In the genomic region with DNA sequence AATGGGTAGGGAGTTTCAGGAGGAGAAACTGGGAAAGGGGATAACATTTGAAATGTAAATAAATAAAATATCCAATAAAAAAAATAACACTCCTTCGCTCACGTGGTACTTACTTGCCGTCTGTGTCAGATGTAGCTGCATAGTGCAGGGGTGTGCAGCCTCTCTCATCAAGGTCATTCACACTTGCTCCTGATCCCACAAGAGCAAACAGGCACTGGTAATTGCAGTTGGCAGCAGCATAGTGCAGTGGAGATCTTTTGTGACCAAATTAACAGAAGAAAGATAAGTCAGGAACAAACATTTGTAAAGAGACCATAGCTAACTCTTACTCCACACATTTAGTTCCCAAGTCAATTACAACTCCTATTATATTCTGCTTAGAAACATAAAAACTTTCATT, we compare ENCODE assay signal across 34 mouse cellular contexts.
"Had no signal": no experiment of that assay in that cellular context is flagged by ENCODE, and none has a peak within 500 bp of the region (broad histone marks: within the 10 kb centered on the region; RNA-seq: fewer than 3 reads in every experiment).

No protein-coding gene starts in this region.

- ATAC-seq: hindbrain, embryonic 16.5 days; hindbrain, postnatal 0 days; inflammation-experienced regulatory T-cells, adult 6 months; intestine, embryonic 15.5 days; intestine, embryonic 16.5 days; intestine, postnatal 0 days had no signal

- H3K4me2 ChIP-seq: heart, embryonic 11.5 days; heart, embryonic 12.5 days; heart, embryonic 13.5 days; hindbrain, embryonic 12.5 days; hindbrain, embryonic 13.5 days; hindbrain, embryonic 14.5 days; hindbrain, embryonic 15.5 days; intestine, embryonic 15.5 days; kidney, embryonic 15.5 days had no signal

- H3K27ac ChIP-seq: heart, adult 2 months; heart, embryonic 10.5 days; heart, embryonic 13.5 days; hindbrain, embryonic 10.5 days; hindbrain, embryonic 12.5 days; hindbrain, embryonic 13.5 days; hindbrain, embryonic 14.5 days; hindbrain, embryonic 15.5 days; hindbrain, postnatal 0 days; intestine, embryonic 15.5 days; kidney, embryonic 15.5 days; kidney, postnatal 0 days; layer of hippocampus, adult 2 months; left cerebral cortex, adult 2 months had no signal

- H3K4me3 ChIP-seq: heart, adult 2 months; heart, embryonic 10.5 days; heart, embryonic 12.5 days; heart, embryonic 13.5 days; hindbrain, embryonic 10.5 days; hindbrain, embryonic 12.5 days; hindbrain, embryonic 13.5 days; hindbrain, embryonic 15.5 days; intestine, embryonic 15.5 days; kidney, embryonic 15.5 days; layer of hippocampus, adult 2 months; left cerebral cortex, adult 2 months had no signal

- H3K9me3 ChIP-seq: heart, embryonic 10.5 days; heart, embryonic 12.5 days; heart, embryonic 13.5 days; hindbrain, embryonic 10.5 days; hindbrain, embryonic 12.5 days; hindbrain, embryonic 13.5 days; hindbrain, embryonic 15.5 days; intestine, embryonic 15.5 days; kidney, embryonic 15.5 days had no signal

- DNase-seq: heart, adult 2 months; heart, postnatal 36 days; heart, postnatal 4 days; kidney, adult 11 months; kidney, adult 18-20 months; kidney, adult 2 months; kidney, adult 8-10 months; kidney, adult 9 months; kidney, postnatal 10 days; kidney, postnatal 14 days; kidney, postnatal 25 days; kidney, postnatal 36 days; kidney, postnatal 4 days; layer of hippocampus, adult 9-11 months; layer of hippocampus, postnatal 36 days had no signal

- H3K4me1 ChIP-seq: hindbrain, embryonic 10.5 days; hindbrain, embryonic 12.5 days; hindbrain, embryonic 13.5 days; hindbrain, embryonic 15.5 days; intestine, embryonic 15.5 days; kidney, embryonic 15.5 days had no signal

- H3K9ac ChIP-seq: heart, embryonic 12.5 days; heart, embryonic 13.5 days; hindbrain, embryonic 12.5 days; hindbrain, embryonic 13.5 days; hindbrain, embryonic 14.5 days; hindbrain, embryonic 15.5 days; intestine, embryonic 15.5 days; kidney, embryonic 15.5 days had no signal

- H3K27me3 ChIP-seq: heart, embryonic 12.5 days; heart, embryonic 13.5 days; hindbrain, embryonic 12.5 days; hindbrain, embryonic 13.5 days; hindbrain, embryonic 15.5 days; intestine, embryonic 15.5 days; kidney, embryonic 15.5 days had no signal
